Mouse (Mus musculus) R1 (cell line): ENCODE measurements around the gene Tmem132e.

Experiments used
- DNase-seq: peaks from one replicate; pipeline ENCODE4 v3.0.0-alpha.2; 2018; ENCODE audit warnings: low read depth, low spot score

Gene Tmem132e

GRCm38 (mm10) chr11:82388371-82389313 is at the start of gene Tmem132e:
TSS of gene Tmem132e (plus strand) at chr11:82388900.
- peak; percentile 48 for DNase-seq

GRCm38 (mm10) chr11:82339921-82340401 is 48.7 kb upstream of the Tmem132e start:
- no peak for DNase-seq

GRCm38 (mm10) chr11:82340416-82340815 is 48.3 kb upstream of the Tmem132e start:
- no peak for DNase-seq

GRCm38 (mm10) chr11:82340900-82341299 is 47.8 kb upstream of the Tmem132e start:
- no peak for DNase-seq

GRCm38 (mm10) chr11:82351039-82351438 is 37.7 kb upstream of the Tmem132e start:
- DNase-seq: no peak

- no peak for DNase-seq
Measured at GRCm38 (mm10) chr11:82370151-82370550, 18.5 kb upstream of the Tmem132e start.

GRCm38 (mm10) chr11:82371577-82371976 is 17.1 kb upstream of the Tmem132e start:
- peak; percentile 48 for DNase-seq

GRCm38 (mm10) chr11:82380606-82381202 is 8.0 kb upstream of the Tmem132e start:
- no peak for DNase-seq

GRCm38 (mm10) chr11:82386970-82387540 is 1.6 kb upstream of the Tmem132e start:
- DNase-seq: peak; percentile 50

- peak; percentile 44 for DNase-seq
Measured at GRCm38 (mm10) chr11:82387711-82388341, 874 bp upstream of the Tmem132e start.

- DNase-seq: peak; percentile 30
Measured at GRCm38 (mm10) chr11:82389396-82390291, 944 bp downstream of the Tmem132e start.

GRCm38 (mm10) chr11:82392341-82392740 is 3.6 kb downstream of the Tmem132e start:
- no peak for DNase-seq

- peak; percentile 50 for DNase-seq
Measured at GRCm38 (mm10) chr11:82399621-82400020, 10.9 kb downstream of the Tmem132e start.

- no peak for DNase-seq
Measured at GRCm38 (mm10) chr11:82405641-82406040, 16.9 kb downstream of the Tmem132e start.

GRCm38 (mm10) chr11:82406358-82407221 is 17.9 kb downstream of the Tmem132e start:
- DNase-seq: no peak

- no peak for DNase-seq
Measured at GRCm38 (mm10) chr11:82412496-82412895, 23.8 kb downstream of the Tmem132e start.

- DNase-seq: no peak
Measured at GRCm38 (mm10) chr11:82418337-82419041, 29.8 kb downstream of the Tmem132e start.

- no peak for DNase-seq
Measured at GRCm38 (mm10) chr11:82421909-82422308, 33.2 kb downstream of the Tmem132e start.

- no peak for DNase-seq
Measured at GRCm38 (mm10) chr11:82423521-82423920, 34.8 kb downstream of the Tmem132e start.
